Mouse (Mus musculus) kidney, postnatal 14 days (tissue): Measurements from ENCODE around the gene Prkca.
A peak's percentile ranks its signal among the peaks of the same experiment; 100 is the strongest.

Source experiments
- DNase-seq: peaks from one replicate; pipeline ENCODE4 v3.0.0; 2022; ENCODE audit warnings: mixed read lengths

The Prkca gene

GRCm38 (mm10) chr11:107989241-107989640 is 354.5 kb downstream of the Prkca start:
- no peak for DNase-seq

DNA sequence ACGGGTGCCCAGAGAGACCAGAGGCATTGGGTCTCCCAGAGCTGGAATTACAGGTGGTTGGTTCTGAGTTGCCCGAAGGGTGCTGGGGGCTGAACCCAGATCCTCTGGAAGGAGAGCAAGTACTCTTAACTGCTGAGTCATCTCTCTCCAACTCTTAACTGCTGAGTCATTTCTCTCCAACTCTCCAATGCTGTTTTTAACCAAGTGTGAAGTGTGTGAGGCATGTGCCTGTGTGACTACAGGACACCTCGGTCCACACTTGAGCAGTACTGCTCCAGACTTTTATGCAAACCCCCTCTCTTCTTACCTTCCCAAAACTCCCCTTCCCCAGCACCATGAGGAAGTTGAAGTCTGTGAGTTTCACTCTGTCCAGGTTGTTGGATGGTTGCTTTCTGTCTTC is 357.8 kb downstream of the Prkca start:
- DNase-seq = no peak

- no peak for DNase-seq
These were observed 359.8 kb downstream of the Prkca start for GRCm38 (mm10) chr11:107983883-107984282.

DNA sequence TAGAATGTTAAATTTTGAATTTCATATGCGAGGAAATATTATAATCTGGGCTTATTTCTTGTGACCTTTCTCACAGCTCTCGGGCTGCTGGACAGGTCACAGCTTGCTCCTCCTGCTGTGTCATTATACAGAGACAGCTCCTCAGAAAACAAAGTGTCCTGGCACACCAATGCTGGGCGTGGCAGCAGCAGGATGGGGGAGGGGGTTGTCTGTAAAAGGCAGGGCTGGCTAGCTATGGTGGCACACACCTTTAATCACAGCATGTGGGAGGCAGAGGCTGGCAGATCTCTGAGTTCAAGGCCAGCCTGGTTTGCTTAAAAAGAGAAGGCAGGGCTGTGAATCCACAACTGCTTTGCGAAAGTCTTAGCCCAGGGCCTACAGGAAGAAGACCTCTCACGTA is 360.5 kb downstream of the Prkca start:
- DNase-seq = no peak

- peak; percentile 55 for DNase-seq
These were observed 361.4 kb downstream of the Prkca start for GRCm38 (mm10) chr11:107982225-107982896.

DNA sequence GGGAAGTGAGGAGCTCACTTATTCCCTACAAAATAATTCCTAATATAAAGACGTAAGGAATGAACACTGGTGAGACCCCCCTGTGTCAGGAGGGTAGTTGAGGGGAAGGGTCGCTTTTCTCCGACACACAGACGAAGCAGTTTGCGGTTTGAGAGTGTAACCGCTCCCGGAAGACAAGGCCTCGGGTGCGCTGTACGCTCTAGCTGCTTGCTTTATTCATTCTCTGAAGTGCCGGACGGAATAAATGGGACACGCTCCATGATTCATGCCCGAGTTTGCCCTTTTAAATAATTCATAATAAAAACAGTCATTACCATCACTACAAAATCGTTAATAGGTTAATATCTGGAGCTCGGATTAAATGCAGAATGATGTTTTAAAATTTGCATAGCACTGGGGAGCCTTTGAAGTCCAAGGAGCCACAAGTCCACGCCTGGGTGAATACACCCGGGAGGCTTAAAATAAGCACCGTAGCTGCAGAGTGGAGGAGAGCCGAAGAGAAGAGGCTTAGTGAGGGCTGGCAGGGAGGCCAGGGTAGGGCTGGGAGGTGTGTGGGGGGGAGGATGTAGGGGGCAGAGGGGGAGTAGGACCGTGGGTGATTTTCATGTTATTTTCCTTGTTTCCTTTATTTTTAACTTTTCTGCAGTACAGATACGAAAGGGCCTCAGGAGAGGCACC is 364.1 kb downstream of the Prkca start:
- no peak for DNase-seq

DNA sequence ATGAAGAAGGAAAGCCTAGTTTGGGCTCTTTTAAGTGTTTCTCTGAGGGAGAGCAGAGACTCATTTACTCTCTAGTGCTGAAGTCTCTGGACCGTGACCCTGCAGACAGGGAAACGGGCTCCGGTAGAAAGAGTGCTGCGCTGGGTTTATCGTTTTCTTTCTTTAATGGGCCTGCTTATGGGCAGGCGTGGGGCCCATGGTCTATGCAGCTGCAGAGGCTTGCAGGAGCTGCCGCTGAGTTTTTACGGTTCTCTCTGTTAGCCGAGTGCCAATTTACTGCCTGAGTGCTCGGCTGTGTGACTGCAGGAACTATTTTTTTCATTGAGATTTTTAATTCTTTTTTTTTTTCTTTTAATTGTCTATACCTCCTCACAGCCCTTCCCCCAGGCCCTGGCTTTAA is 373.8 kb downstream of the Prkca start:
- no peak for DNase-seq

DNA sequence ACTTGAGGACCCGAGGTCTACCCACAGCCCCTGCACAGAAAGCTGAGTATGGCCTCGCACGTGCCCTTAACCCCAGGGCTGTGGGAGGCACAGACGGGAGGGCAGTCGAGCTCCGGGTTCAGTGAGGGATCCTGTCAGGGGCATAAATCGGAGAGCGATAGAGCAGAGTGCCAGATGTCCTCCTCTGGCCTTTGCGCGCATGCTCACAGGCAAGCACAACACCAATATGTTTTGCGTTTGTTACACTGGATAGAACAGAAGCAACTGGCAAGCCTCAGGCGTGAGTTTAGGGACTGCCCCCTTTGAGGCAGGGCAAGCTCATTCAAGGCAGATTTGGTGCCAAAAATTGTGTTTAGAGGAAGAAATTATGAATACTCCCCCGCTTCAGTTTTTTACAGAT is 375.6 kb downstream of the Prkca start:
- DNase-seq = peak; percentile 12

DNA sequence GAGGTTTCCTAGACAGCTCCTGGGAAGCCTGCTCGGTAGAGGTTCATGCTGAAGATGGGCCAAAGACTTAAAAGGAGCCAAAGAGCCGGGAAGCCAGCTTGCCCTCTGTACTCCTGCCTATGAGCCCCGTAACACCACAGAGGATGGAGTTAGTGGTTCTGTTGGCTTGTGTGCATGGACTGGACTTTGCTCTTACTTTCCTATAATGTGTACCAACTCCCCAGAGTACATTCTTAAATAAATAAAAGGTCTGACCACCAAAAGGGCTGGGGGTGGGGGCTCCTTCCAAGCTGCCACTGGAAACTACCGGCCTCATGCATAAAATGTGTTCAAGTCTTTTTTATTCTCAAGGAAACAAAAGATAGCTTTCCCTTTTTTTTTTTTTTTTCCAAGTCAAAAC is 377.5 kb downstream of the Prkca start:
- no peak for DNase-seq

- DNase-seq = no peak
These were observed 378.3 kb downstream of the Prkca start for GRCm38 (mm10) chr11:107965449-107965848.

GRCm38 (mm10) chr11:107957566-107958350 is 386.0 kb downstream of the Prkca start:
- no peak for DNase-seq

GRCm38 (mm10) chr11:107955191-107956062 is 388.3 kb downstream of the Prkca start:
- DNase-seq = no peak

GRCm38 (mm10) chr11:107951431-107951830 is 392.3 kb downstream of the Prkca start:
- no peak for DNase-seq

GRCm38 (mm10) chr11:107950658-107951057 is 393.1 kb downstream of the Prkca start:
- no peak for DNase-seq

- peak; percentile 22 for DNase-seq
These were observed 393.5 kb downstream of the Prkca start for GRCm38 (mm10) chr11:107950211-107950610.

DNA sequence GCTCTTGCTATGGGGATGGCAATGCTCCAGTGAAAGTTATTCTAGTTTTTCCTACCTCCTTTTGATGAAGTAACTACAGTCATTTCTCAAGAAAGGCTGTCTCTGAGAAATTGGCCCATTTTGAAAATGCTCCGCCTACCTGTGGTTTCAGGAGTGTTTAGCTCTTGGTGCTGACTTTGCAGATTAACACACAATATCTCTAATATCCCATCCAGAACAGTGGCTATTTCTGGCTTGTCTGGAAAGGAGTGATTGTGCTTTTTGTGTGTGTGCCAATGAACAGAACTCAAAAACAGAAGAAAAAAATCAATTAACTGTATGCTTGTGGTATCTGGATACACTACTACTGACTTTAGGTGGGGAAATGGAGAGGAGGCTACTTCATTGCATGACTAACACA is 395.8 kb downstream of the Prkca start:
- DNase-seq = no peak

DNA sequence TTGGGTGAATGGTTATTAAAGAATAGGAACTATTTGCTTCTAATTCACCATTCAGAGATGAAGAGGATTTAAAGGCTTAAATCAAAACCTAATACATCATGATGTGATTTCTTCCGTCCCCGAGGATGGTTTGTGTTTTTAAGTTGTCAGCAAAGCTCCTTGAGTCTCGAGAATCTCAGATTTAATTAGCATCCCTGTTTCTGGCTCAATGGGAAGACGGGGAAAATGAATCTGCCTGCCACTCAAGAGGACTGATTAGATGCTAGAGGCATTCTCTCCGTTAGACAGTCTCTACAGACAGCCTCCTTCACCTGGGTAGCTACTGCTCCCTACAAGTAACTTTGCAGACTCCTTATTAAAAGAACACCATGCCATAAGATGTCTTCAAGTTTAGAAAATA is 396.9 kb downstream of the Prkca start:
- no peak for DNase-seq

- no peak for DNase-seq
These were observed 406.8 kb downstream of the Prkca start for GRCm38 (mm10) chr11:107936929-107937328.

GRCm38 (mm10) chr11:107931721-107932120 is 412.0 kb downstream of the Prkca start:
- DNase-seq = no peak

DNA sequence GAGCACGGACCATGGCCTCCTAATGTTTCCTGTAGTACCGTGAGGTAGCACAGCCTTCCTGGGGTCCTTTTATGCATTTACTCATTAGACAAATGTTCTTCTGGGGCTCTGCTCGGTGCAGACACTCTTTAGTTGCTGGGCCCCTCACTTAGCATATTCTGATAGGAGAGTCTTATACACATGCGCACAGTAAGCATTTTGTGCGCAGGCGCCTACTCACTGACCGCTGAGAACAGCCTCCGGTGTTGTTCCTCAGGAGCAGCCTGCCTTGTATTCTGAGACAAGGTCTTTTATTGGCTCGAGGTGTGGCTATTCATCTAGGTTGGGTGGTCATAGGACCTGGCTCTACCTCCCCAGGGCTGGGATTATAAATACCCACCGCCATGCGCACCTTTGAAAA is 412.4 kb downstream of the Prkca start:
- no peak for DNase-seq

DNA sequence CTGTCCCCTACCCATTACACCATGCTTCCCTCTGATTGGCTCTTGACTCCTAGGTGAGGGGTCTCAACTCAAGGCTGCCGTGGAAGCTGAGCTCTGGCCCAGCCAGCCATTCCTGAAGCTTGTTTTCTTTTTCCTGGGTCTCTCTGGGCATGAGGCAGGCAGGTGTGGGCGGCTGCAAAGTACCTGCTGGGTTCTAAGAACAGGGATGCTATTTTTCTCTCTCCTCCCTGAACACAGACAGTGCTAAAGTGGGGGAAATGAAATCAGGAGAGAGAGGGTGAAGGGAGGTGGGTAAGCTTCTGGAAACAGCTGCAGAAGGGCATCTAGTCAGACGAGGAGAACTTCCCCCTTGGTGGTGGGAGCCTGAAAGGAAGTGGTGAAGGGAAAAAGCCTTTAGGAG is 414.0 kb downstream of the Prkca start:
- DNase-seq = no peak

DNA sequence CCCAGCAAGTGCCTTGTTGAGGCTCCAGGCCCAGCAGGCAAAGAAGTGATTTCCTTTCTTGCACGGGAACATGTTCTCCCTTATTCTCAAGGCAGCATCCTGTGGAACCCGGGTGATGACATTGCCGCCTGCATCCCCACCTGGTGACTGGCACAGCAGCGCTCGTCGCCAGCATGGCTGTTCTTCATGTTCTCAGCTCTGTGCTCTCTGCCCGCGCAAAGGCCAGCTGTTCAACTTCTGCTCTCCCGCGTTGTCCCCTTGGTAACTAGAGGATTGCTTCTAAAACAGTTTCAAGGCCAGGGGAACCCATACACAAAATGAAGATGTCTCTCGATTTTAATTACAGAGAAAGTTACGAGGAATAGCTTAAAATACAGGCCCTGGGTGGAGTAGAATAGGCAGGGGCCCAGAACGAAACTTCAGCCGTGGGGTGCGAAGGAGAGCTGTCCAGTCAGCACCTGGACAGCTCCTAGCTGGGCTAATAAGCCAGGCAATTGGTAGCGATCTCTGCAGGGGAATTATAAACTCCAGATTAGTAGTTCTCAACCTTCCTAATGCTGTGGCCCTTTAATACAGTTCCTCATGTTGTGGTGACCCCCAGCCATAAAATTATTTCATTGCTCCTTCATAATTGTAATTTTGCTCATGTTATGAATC is 423.7 kb downstream of the Prkca start:
- peak; percentile 27 for DNase-seq
